Mouse (Mus musculus) liver (tissue): ENCODE data around the gene Lgals9.
A peak's percentile ranks its signal among the peaks of the same experiment; 100 is the strongest.

Experiments
- DNase-seq: peaks from one replicate; pipeline ENCODE4 v3.0.0-alpha.2; 2020; ENCODE audit warnings: mixed read lengths

Lgals9 gene

GRCm38 (mm10) chr11:78972811-78973351 lies 11.9 kb downstream of the Lgals9 start:
- no peak for DNase-seq

DNA sequence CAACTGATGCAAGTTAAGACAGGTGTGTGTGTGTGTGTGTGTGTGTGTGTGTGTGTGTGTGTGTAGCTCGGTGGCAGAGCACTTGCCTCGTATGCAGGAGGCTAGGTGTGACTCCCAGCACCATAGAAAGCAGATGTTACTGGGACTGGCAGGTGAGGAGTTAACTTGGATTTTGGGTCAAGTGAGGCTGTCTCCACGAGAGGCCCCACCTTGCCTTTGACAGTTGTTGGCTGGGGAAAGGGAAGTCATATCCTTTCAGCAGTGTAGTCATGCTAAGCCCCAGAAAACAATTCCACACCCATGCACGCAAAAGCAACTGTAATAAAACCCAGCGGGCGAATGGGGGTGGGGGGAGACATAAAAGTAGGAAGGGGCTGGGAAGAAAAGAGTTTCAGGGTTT lies 12.4 kb downstream of the Lgals9 start:
- no peak for DNase-seq

- no peak for DNase-seq
Measured at GRCm38 (mm10) chr11:78971746-78972145, 13.0 kb downstream of the Lgals9 start.

GRCm38 (mm10) chr11:78971096-78971495 lies 13.7 kb downstream of the Lgals9 start:
- DNase-seq: no peak

DNA sequence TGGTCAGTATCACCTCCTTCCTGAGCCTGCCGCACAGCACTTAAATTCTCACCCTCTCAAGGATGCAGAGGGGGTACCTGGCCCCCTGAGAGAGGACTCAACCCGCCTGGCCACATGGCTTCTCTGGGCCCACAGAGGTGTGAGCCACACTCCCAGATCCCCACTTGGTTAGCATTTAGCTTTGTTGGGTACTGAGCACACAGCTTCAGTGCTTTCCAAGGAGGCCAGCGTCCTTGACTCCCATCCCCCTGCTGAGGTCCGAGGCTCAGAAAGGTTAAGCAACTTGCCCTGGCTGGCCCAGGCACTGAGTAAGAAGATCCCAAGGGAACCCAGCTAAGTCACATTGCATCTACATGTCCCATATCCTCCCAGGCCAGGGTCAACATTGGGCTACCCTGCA lies 16.6 kb downstream of the Lgals9 start:
- no peak for DNase-seq

GRCm38 (mm10) chr11:78967371-78967770 lies 17.4 kb downstream of the Lgals9 start:
- peak; percentile 64 for DNase-seq

DNA sequence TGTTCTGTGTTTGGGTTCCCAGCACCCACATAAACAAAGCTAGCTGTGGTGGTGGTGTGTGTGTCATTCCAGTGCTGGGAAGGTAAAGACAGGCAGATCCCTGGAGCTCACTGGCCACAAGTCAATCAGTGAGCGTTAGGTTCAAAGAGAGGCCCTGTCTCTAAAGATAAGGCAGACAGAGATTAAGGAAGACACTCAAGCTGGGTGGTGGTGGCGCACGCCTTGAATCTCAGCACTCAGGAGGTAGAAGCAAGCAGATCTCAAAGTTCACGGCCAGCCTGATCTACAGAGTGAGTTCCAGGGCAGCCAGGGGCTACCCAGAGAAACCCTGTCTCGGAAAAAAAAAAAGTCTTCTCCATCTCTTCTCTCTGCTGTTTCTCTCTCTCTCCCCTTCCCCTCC lies 23.5 kb downstream of the Lgals9 start:
- DNase-seq: no peak

- DNase-seq: peak; percentile 13
Measured at GRCm38 (mm10) chr11:78959841-78960520, 24.8 kb downstream of the Lgals9 start.

DNA sequence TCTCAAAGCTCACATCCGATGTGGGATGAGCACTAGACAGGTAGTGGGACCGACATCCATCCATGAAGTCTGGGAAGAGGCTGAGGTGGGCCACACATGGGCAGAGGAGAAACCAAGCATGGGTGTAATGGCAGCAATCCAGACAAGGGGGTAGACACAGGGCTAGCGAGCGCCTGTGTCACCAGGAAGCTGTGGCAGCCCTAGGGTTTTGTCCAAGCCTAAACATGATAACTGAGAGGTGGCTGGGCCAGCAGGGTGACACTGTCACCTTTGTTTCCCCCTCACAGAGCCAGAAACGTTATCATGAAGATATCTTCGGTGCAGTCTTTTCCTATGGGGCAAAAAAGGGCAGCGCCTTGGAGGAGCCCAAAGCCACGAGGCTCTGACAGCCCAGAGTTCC lies 25.4 kb downstream of the Lgals9 start:
- no peak for DNase-seq

GRCm38 (mm10) chr11:78956260-78956659 lies 28.5 kb downstream of the Lgals9 start:
- DNase-seq: peak; percentile 72

- peak; percentile 50 for DNase-seq
Measured at GRCm38 (mm10) chr11:78952467-78952866, 32.3 kb downstream of the Lgals9 start.

GRCm38 (mm10) chr11:78950365-78950764 lies 34.4 kb downstream of the Lgals9 start:
- DNase-seq: no peak

DNA sequence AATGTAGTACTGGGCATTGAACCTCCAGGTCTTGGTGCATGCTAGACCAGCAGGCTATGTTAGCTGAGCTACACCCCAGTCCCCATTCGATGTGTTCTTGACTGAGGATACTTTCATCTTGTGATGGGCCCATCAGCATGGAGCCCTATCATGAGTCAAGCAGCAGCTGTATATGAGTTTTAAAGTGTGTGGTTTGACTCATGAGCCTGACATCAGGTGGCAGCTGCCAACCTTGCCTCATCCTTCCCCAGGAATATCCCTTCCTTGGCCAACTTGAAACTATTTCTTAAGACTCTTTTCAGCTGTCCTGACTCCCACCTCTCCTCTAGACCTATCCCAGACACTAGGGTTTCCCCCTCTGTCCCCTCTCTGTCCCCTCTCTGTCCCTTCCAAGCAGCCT lies 41.7 kb downstream of the Lgals9 start:
- no peak for DNase-seq

DNA sequence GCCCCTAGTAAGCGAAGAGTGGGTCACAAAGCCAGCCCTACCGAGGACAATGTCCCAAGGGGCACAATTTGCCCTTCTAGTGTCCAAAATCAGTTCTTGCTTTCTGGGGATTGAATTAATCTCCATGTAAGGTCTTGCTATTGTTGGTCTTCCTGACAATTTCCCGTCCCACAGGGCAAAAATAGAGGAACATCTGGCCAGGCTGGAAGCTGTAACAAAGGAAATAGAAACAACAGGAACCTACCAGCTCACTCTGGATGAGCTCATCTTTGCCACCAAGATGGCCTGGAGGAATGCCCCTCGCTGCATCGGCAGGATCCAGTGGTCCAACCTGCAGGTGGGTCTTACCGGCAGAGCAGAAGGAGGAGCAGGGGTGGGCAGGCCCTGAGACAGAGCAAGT lies 49.6 kb downstream of the Lgals9 start:
- DNase-seq: no peak

- DNase-seq: no peak
Measured at GRCm38 (mm10) chr11:78934727-78935126, 50.0 kb downstream of the Lgals9 start.

DNA sequence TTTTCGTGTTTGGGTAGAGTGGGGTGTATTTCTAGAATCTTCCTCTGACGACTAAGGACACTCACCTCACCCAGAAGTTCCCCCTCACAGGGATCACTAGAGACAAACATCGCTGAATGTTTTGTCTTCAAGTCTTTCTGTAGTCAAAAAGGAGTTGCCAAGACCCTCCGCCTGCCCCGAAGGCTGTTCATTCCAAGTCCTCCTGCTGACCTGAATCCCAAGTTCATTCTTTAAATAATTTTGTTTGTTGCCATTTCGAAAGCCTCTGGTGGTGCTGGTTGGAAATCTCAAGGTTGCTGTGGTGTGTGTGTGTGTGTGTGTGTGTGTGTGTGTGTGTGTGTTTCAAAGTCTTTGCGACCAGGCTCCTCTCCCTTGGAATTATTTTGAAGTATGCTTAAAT lies 50.4 kb downstream of the Lgals9 start:
- no peak for DNase-seq

- DNase-seq: no peak
Measured at GRCm38 (mm10) chr11:78929345-78929744, 55.4 kb downstream of the Lgals9 start.

GRCm38 (mm10) chr11:78924916-78925315 lies 59.8 kb downstream of the Lgals9 start:
- DNase-seq: peak; percentile 34

DNA sequence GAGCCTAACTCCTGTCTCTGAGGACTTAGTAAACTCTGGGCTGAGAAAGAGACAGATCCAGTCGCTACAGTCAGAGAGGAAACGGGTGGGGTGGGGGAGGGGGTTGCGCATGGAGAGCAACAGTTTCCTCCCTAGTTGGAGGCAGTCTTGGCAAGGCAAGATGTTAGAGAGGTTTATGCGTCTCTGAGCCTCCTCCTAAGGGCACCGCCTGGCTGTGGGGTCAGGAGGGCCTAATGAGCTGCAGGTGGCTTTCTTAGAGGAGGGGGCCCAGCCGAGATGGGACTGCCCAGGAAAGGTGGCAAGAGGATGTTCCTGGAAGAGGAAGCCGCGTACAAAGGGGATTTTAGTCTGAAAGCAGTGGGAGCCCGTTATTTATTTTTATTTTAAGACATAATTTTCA lies 60.6 kb downstream of the Lgals9 start:
- DNase-seq: no peak

GRCm38 (mm10) chr11:78922678-78923407 lies 61.9 kb downstream of the Lgals9 start:
- peak; percentile 41 for DNase-seq

DNA sequence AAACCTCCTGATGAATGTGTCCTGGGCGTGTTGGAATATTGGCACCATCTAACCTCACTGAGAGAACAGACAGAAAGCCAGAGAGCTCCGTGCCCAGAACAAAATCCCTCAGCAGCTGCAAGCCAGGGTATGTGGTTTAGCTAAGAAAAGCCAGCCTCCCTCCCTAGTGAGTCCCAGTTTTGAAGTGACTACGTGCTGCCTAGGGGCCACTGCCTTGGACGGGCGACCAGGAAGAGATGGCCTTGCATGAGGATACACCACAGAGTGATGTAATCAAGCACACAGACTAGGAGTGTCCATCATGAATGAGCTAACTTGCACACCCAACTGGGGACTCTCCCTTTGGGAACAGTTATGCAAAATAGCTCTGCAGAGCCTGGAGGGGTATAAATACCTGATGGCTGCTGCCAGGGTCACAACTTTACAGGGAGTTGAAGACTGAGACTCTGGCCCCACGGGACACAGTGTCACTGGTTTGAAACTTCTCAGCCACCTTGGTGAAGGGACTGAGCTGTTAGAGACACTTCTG lies 64.3 kb downstream of the Lgals9 start, which contains the start of gene Nos2:
Nos2 (plus strand) TSS at position 377 of the 529 bp plus-strand sequence.
- no peak for DNase-seq

GRCm38 (mm10) chr11:78919745-78920144 lies 65.0 kb downstream of the Lgals9 start:
- DNase-seq: no peak

GRCm38 (mm10) chr11:78916410-78916809 lies 68.3 kb downstream of the Lgals9 start:
- no peak for DNase-seq

- no peak for DNase-seq
Measured at GRCm38 (mm10) chr11:78915473-78915872, 69.3 kb downstream of the Lgals9 start.
